Mouse (Mus musculus): ENCODE data around the gene Lad1. TPM values are rescaled to one million over a fixed set of nuclear protein-coding genes. Genes with fewer than 3 reads are reported as not detected.

The Lad1 gene
- polyA plus RNA-seq (2012; rRNA removed): 15.1 and 16.2 TPM in 2 replicates

DNA sequence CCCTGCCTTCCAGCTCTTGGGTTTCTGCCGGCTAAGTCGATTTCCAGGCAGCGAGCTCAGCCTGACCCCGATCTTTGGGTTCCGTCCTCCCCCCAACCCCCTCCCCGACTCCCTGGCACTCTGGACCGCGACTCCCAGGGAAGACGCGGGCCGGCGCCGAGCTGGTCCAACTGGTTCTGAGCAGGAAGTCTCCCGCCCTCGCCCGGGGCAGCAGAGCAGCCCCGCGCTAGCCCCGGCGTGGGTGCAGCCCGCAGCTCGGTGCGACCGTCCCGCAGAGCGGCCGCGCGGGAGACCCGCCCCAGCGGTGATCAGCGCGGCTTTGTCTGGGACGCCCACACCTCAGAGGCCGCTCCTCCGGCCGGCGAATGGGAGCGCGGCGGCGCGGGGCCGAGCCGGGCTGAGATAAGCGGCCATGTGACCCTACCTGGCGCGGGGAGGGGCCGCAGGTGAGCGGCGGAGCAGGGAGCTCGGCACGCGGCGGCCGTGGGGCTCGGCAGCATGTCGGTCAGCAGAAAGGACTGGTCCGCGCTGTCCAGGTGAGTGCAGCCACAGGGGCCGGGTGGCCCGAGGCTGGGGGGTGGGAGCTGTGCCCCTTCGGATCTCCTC lies at the start of gene Lad1:
Gene Lad1, plus strand, starts transcription at position 118 of the 606 bp plus-strand sequence.

DNA sequence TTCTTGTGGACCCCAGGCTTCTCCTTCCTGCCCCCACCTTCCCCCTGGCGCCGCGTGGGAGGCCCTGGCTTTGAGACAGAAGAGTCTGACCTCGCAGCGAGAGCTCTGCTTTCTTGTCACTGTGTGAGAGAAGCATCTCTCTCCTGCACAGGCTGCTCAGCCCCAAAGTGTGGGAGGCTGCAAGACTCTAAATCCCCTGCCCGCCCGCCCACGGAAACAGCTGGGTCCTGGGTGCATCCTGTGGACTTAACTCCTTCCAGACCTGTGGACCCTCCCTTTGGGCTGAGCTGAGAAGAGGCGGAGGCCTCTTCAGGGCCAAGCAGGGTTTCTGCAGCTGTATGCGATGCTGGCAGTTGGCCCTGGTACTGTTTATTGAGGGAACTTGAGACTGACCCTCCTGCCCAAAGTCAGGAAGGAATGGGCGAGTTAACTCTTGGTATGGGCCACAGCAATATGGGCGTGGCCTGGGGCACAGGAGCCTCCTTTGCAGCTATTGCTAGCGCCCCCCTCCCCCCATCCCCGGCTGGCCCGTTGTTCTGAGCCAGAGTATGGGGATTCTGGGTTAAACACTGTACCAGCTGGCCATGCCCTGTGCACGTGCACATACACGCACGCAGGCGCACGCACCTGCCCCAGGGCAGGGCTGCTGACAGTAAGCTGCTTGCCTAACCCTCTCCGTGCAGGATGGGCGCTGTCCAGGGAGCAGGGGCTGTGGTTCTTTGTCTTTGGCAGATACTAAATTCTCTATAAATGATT lies 39.4 kb upstream of the Lad1 start, which contains the start of gene Tnni1:
Gene Tnni1, plus strand, starts transcription at position 655 of the 756 bp plus-strand sequence.

DNA sequence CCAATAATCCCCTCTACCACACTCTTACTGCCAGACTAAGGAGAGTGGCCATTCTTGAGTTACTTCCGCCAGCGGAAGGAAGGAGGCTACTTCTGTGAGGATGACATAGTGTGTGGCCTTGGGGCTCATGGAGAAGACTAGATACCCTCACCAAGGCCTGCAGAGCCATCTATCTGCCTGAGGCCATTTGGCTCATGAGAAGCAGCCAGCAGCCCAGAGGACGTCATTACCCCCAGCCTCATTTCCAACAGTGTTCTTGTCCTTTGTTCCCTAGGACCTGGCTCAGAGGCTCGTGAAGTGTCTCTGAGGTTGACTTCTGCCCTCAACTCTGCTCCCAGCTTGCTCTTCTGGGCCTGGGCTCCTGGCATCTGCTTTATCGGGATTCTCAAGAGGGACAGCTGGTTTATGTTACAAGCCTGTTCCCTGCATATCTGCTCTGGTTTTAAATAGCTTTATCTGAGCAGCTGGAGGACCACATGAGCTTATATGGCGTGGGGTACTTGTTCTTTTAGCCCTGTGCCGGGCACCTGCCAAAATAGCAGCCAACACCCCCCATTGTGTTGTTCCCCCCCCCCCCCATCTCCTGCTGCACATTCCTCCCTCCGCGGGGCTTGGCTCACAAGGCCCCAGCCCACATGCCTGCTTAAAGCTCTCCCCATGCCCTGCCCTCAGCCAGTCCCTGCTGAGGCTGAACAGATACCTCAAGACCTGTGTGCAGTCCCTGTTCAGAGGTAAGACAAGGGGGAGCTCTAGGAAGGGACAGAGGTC lies 17.5 kb downstream of the Lad1 start, which contains the start of gene Tnnt2:
Gene Tnnt2, plus strand, starts transcription at position 639 of the 768 bp plus-strand sequence.

Other genes starting within 250 kb of the Lad1 start
- 17.3 and 22.0 TPM in 2 replicates for gene Nav1, start 211.3 kb upstream of the Lad1 start, polyA plus RNA-seq (2012; rRNA removed)
- 479 and 525 TPM in 2 replicates for gene Csrp1, start 98.5 kb upstream of the Lad1 start, polyA plus RNA-seq (2012; rRNA removed)
- 90.3 and 128 TPM in 2 replicates for gene Phlda3, start 52.5 kb upstream of the Lad1 start, polyA plus RNA-seq (2012; rRNA removed)
- gene Tnni1, start 39.2 kb upstream of the Lad1 start, polyA plus RNA-seq (2012; rRNA removed): 1.3 and 2.2 TPM in 2 replicates
- 2.2 and 3.9 TPM in 2 replicates for gene Tnnt2, start 17.8 kb downstream of the Lad1 start, polyA plus RNA-seq (2012; rRNA removed)
- gene Pkp1, start 100.6 kb downstream of the Lad1 start, polyA plus RNA-seq (2012; rRNA removed): 1.6 and 1.7 TPM in 2 replicates
- gene Igfn1, start 187.7 kb downstream of the Lad1 start, polyA plus RNA-seq (2012; rRNA removed): 0.07 and 0.39 TPM in 2 replicates
- gene Tmem9, start 189.6 kb downstream of the Lad1 start, polyA plus RNA-seq (2012; rRNA removed): 158 and 172 TPM in 2 replicates
- not detected in 2 replicates for gene Ascl5, start 232.2 kb downstream of the Lad1 start, polyA plus RNA-seq (2012; rRNA removed)
- 4.4 and 4.6 TPM in 2 replicates for gene Cacna1s, start 234.2 kb downstream of the Lad1 start, polyA plus RNA-seq (2012; rRNA removed)

Measured in ovary, adult 2 months (tissue).